Mouse (Mus musculus) layer of hippocampus, adult 11-12 months (tissue): ENCODE data around the gene AW822073.
"Not testable (repeated sequence)": the region's sequence is repeated elsewhere in the genome, so short reads cannot be mapped to it uniquely, and the experiment has no call there.

Experiments
- DNase-seq: peaks from one replicate; pipeline ENCODE4 v3.0.0; 2022; ENCODE audit warnings: low spot score

The AW822073 gene

GRCm38 (mm10) chr10:58221571-58221970, 3.2 kb downstream of the AW822073 start:
- not testable (repeated sequence) for DNase-seq

GRCm38 (mm10) chr10:58220726-58221125, 4.0 kb downstream of the AW822073 start:
- no peak for DNase-seq

GRCm38 (mm10) chr10:58217366-58217765, 7.4 kb downstream of the AW822073 start:
- DNase-seq = no peak

- DNase-seq = no peak
Measured at GRCm38 (mm10) chr10:58215353-58215752, 9.4 kb downstream of the AW822073 start.

GRCm38 (mm10) chr10:58214934-58215333, 9.8 kb downstream of the AW822073 start:
- DNase-seq = no peak

GRCm38 (mm10) chr10:58214497-58214896, 10.2 kb downstream of the AW822073 start:
- DNase-seq = no peak

GRCm38 (mm10) chr10:58212230-58212629, 12.5 kb downstream of the AW822073 start:
- DNase-seq = no peak

GRCm38 (mm10) chr10:58211213-58211612, 13.5 kb downstream of the AW822073 start:
- no peak for DNase-seq

- no peak for DNase-seq
Measured at GRCm38 (mm10) chr10:58210514-58210913, 14.2 kb downstream of the AW822073 start.

GRCm38 (mm10) chr10:58209710-58210467, 14.8 kb downstream of the AW822073 start:
- DNase-seq = no peak

- DNase-seq = no peak
Measured at GRCm38 (mm10) chr10:58206639-58207404, 17.9 kb downstream of the AW822073 start.

- no peak for DNase-seq
Measured at GRCm38 (mm10) chr10:58205986-58206385, 18.7 kb downstream of the AW822073 start.
